Mouse (Mus musculus): ENCODE data around the gene Rad54l2.

Rad54l2 gene

DNA sequence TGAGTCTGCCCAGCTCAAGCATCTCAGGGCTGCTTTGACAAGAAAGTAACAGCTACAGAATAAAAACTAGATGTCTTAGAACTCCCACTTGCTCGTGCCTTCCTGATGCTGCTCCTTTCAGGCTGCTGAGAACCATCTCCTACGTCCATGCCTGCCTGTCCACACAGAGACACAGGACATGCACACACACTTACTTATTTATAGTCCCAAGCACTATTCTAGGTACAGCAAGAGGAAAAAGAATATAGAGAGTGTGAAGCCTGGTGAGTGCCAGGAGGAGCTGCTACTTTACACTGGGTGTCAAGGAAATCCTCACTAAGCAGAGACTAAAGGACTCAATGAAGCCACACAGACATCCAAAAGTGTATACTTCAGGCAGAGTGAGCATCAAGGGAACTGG is 34.7 kb downstream of the Rad54l2 start:
- DNase-seq (ENCODE audit: low read depth, low spot score): no peak

DNA sequence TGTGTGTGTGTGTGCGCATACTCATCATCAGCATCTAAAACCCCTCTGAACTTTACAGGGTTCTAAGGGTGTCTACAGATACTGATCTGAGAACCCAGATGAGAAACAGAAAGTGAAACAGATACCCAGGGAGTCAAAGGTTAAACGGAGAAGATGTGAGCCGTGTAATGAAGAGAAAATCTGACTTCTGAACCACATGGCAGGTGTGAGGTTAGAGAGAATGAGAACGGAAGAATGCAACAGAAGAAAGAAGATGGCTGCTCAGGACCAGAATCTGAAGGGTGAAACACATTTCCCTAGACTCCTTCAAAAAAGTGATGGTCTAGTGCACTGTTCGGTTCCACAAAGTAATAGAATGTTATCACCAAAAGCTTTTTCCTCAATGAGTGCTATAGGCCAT is 36.9 kb downstream of the Rad54l2 start:
- no peak for DNase-seq (ENCODE audit: low read depth, low spot score)

DNA sequence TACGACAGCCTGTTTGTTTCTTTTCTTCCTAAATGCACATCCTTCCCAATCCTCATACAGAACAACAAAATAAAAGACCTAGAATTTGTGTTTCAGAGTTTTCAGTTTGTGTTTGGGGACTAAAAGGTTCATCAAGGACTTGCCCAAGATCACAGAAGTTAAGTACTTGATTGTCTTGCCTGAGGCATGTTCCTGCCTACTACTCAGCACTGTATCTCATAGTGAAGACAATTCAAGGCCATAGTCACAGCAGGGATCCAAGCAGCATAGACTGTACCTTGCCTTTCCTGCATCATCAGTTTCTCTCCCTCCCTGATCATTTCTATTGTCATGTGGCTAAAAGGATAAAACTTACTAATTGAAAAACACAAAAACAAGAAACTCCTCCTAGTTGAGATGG is 49.0 kb downstream of the Rad54l2 start:
- DNase-seq (ENCODE audit: low read depth, low spot score): peak; percentile 35

DNA sequence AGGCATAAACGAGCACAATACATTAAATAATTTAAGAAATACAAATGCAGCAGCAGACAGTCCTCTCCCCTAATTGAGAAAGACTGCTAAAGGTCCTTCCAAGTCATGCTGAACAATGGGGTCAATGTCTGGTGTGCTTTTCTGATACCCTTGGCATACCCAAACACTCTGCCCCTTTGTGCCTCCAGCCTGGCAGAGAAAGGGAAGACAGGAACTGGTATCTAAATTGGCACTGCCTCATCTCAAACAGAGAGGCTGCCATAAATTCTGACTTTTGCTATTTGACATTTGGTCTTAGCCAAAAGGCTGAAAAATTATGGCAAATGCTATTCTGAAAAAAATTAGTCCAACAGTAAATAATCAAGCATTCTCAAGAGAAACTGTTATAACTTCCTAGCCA is 49.9 kb downstream of the Rad54l2 start:
- DNase-seq (ENCODE audit: low read depth, low spot score): no peak

DNA sequence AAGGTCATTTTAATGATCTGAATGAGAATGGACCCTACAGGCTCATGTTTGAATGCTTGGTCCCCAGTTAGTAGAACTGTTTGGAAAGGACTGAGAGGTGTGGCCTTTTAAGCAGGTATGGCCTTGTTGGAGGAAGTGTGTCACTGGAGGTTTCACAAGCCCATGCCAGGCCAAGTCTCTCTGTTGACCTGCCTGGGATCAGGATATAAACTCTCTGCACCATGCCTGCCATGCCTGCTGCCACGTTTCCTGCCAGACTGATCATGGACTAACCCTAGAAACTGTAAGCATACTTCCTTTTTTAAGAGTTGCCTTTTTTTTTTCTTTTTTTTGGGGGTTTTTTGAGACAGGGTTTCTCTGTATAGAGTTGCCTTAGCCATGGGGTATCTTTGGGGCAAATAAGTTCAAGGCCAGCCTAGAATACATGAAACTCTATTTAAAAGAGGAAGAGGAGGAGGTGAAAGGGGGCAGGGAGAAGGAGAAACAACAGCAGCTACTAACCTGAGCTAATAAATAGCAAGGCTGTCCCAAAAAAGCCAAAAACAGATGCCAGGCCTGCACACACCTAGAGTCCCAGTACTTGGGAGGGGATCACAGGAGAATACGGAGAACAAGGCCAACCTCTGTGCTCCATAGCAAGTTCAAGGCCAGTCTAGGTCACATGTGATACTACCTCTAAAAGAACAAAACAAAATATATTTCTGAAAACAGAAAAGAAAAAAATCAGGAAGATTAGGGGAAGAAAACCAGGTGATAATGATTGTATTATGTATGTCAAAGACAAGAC is 50.6 kb downstream of the Rad54l2 start:
- no peak for DNase-seq (ENCODE audit: low read depth, low spot score)

DNA sequence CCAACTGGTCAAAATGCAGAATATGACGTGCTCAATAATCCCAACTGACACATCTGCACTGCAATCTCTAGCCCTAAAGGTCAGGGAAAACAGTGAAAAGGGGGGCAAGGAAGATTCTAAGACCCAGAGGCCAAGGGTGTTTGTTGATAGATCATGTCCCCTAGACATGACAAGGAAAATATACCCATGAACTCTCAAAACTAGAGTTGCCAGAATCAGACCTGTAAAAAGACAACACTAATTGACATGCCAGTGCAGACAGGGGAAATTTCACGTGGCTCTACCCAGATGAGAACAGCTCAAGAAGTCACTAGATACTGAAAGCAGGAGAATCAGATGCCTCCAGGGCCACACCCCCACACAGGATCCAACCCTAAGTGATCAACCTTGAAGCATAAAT is 55.3 kb downstream of the Rad54l2 start:
- no peak for DNase-seq (ENCODE audit: low read depth, low spot score)

DNA sequence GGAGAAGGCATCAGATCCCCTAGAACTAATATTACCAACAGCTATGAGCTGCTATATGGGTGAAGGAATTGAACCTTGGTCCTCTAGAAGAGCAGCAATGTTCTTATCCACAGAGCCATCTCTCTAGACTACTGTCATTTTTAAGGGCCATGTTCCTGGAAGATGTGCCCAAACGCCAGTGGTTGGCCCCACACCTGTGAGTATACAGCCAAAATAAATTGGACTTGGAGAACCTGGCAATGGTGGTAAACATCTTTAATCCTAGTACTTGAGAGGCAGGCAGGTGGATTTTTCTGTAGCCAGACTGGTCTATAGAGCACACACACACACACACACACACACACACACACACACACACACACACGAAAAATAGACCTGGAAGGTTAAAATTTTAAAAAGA is 59.6 kb downstream of the Rad54l2 start:
- no peak for DNase-seq (ENCODE audit: low read depth, low spot score)

DNA sequence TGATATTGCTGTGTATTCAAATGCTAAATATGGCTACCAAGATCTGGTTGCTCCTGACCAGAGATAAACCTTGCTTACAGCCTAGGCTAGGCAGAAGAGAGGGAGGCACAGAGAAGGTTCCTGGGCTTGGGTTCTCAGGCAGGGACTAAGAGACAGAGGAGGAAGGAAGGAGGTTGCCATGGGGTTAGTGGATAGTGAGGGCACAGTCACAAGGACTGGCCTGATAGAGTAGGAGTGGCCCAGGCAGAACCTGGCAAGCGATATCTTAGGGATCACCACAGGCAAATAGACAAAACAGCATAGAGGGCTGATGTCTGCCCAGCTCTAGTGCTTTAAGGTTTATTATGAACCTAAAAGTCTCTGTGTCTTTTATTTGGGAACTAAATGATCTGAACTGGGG is 62.1 kb downstream of the Rad54l2 start:
- no peak for DNase-seq (ENCODE audit: low read depth, low spot score)

DNA sequence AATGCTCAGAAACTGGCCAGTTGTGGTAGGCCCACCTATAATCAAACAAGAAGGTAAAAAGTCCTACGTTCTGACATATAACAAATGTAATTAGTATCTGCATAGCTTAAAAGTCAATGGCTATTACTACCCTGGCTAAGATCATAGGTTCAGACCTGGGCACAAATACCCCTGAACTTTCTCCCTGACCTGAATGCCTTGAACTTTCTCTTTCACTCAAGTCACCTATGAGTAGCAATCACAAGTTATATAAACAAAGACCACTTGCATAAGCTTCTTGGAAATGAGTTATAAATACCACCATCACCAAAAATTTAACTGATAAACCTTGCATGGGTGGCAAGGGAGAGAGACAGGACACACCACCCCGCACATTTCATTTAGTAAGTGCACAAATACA is 63.6 kb downstream of the Rad54l2 start:
- DNase-seq (ENCODE audit: low read depth, low spot score): no peak

DNA sequence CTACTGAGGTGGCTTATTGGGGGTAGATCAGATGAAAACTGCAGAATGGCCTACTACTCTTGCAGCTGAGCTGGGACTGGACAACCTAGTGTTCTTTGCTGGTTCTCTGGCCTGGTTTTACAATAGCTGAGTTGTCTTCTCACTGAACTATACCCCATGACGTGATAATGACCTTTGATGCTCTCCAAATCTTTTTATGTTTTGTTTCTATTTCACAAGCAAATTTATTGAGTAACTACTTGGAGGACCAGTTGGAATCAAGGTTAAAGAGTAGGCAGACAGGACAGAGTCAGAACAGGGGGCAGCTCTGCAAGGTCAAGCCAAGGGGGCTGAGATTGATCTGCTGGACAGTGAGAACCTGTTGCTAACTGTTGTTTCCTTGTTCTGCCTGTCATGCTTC is 64.1 kb downstream of the Rad54l2 start:
- DNase-seq (ENCODE audit: low read depth, low spot score): no peak

DNA sequence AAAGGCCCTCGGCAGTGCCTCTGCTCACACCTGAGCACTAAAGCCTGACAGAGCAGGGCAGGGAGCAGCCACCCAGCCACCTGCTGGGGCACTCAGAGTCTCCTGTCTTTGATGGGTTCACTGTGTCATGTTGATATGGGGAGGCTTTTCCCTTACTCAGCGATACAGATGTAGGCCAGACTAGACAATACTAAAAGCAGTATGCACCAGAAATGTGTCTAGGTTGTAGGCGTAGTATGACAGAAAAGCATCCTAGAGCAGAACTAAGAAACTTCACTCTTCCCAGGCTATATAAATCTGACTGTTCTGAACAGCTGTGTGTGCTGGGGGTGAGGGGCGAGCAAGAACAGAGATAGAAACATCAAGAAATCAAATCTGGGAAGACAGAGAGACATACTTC is 72.3 kb downstream of the Rad54l2 start:
- DNase-seq (ENCODE audit: low read depth, low spot score): no peak

DNA sequence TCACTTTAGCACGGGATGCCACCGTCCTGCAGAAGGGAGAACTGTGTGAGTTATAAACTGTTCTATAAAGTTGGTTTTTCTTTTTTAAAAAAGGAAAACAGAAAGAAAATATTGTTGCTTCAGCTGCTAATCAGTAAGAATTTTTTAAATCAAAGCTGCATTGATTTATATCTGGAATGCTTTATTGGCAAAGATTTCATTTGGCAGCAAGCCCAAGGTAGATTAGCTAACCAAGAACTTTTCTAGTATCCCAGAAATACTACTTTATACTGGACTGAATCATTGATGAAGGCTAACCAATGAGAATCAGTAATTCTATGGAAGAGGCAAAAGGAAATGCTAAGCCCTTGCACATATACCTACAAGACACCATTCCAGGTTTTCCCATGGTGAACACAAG is 72.8 kb downstream of the Rad54l2 start:
- DNase-seq (ENCODE audit: low read depth, low spot score): no peak

DNA sequence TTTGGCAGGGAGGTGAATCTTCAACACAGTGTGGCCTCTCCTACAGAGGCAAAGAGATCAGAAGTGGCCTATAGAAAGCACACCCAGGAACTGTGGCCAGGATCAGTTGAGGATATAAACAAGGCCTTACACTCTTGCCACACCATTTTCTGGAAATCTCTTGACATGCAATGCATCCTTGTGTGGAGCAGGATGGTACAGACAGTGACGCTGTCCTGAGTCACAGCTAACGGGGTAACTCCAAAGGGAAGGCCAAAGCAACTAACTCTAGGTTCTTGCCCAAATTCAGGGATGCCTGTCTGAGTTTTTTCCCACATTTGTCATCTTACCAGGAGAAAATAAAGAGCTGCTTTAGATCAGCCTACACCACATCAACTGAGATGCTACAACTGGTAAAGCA is 76.5 kb downstream of the Rad54l2 start:
- no peak for DNase-seq (ENCODE audit: low read depth, low spot score)

DNA sequence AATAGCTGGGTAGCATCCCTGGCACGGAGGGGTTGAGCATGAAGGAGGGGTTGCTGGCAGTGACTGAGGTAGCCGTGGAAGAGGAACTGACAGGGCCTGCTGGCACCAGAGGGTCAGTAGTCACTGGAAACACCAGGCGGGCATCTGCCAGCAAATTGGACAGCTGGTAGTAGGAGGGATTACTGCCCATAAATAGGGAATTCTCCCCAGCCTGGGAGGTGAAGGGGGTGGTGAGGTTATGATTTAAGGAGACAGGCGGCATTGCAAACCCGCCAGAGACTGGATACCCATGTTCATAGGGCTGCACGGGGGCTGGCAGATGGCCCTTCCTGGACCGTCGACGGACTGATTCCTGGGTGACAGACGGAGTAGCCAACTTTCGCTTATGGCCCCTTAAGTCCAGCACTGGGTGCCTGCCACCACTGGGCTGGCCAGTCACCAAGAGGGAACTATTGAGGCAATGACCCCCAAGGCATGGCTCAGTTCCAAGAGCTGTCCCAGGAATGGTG is 96.0 kb downstream of the Rad54l2 start:
- DNase-seq (ENCODE audit: low read depth, low spot score): no peak

DNA sequence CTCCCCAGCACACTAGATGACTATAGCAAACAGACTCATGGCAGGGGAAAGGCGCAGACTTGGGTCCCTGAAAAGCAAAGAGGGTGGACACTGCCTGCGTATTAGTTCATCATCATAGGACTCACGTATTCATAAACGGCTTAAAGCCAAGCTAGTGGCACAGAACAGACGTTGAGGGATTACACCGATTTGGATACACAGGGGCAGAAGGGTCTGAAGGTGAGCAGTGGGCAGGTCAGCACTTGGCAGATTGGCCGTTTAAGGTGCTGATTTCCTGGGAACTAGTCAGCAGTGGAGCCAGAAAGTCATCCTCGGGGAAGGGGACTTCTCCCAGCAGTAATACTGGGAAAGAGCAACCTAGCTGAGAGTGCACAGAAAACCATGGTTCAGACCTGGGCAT is 100.2 kb downstream of the Rad54l2 start:
- no peak for DNase-seq (ENCODE audit: low read depth, low spot score)

DNA sequence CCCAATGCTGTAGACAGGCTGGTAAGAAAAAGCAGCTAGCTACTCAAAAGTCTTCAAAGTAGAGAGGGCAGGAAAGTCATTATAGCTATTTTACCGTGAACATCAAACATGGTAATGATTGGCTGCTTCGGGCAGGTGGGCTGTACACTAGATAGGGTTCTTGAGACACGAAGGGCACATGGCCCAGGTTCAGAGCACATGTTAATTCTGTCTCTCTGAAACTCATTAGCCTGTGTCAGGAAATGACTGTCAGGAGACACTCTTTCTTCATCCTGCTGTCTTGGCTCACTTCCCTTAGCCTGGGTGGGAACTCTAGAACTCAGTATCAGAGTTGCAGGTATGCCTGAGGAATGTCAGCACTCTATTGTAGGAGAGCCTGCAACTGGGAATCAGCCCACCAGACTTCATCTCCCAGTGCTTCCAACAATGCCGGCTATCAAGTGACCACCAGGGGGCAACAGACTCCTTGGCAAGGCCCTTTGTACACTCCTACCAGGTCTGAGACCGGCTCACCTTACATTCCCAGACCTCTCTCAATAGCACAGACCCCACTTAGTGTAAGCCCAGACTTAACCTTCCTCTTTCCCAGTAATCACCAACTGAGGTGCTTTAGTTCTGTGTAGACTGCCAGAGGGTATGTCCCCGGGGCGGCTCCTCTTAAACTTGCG is 101.9 kb downstream of the Rad54l2 start:
- peak; percentile 99 for DNase-seq (ENCODE audit: low read depth, low spot score)

DNA sequence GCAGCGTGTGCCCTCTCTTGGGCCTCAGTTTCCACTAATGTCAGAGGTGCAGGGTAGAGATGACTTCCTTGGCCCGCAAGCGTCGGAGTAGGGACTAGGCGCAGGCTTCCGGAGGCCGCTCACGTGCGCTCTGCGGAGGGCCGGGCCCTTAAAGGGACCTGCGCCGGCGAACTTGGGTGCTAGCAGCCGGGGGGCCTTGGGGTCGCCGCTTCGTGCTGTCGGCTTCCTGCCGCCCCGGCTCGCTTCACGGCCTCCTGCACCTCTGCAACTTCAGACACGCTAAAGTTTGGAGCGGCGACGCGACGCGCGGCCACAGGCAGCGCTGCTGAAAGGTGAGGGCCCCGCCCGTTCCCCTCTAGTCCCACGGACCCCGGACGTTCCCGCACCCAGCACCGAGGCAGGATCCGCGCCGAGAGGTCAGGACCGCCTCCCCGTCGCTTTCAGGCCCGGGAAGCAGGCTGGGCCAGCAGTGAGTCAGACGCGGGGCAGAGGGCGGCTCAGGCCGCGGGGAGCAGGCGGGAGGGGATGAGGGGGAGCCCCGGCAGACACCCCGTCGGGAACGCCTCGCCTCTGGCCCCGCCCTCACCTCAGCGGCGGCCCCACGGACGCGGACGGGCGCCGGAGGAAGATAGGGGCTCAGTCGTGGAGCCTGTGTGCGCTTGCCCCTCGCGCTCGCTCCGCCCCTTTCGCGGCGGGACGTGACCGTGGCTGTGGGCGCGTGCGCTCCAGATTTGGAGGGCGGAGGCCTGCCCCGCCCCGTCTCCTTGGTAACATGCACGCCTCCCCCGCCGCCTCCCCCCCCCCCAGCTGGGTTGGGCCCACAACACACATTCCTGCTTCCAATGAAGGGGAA is 103.5 kb downstream of the Rad54l2 start, which contains the start of gene Tex264:
Gene Tex264, minus strand, starts transcription at position 679 of the 853 bp plus-strand sequence.
- peak; percentile 94 for DNase-seq (ENCODE audit: low read depth, low spot score)

DNA sequence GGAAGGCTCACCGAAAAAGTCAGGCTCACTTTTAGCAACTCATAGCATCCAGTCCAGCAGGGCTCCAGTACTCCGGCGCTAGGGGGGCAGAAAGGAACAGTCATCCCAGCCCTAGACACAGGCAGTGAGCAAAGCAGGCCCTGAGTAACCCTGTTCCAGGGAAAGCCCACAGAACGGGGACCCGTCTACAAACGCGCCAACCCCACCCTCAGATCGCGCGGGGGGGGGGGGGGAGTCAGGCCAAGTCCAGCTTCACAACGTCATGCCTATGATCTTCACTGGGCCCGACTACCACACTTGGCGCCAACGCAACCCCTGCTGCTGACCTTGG is 104.1 kb downstream of the Rad54l2 start:
- DNase-seq (ENCODE audit: low read depth, low spot score): peak; percentile 36

DNA sequence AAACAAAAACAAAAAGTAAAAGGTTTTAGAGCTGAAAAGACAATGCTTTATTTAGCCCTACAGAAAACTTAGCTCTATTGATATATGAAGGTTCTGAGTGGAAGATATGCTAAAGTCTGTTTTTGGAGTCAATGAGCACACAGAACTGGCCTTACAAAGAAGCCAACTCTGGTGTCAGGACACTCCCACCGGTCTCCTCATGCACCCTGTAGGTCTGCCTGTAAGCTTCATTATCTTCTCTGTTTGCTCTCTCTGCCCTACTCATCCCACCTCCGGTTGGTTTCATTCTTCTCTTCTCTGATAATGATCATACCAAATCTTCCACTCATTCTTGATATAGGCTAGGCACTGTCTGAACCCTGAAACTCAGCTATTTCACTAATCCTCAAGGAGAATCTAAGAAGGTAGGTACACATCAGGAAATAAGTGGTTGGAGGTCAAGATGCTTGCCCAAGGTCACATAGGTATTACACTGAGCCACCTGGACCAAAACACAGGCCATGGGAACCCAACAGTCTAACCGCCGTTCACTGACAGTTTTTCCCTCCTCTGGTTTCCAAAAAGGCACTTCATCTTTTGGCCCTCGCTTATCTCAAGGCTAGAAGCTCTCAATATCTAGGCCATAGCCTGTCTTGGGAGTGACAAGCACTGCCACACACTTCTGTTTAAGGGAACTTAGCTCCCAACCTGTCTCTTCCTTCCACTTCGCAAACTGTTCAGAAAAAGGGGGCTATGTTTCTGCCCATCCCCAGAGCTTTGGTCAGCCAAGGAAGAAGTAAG is 104.7 kb downstream of the Rad54l2 start:
- peak; percentile 9 for DNase-seq (ENCODE audit: low read depth, low spot score)

DNA sequence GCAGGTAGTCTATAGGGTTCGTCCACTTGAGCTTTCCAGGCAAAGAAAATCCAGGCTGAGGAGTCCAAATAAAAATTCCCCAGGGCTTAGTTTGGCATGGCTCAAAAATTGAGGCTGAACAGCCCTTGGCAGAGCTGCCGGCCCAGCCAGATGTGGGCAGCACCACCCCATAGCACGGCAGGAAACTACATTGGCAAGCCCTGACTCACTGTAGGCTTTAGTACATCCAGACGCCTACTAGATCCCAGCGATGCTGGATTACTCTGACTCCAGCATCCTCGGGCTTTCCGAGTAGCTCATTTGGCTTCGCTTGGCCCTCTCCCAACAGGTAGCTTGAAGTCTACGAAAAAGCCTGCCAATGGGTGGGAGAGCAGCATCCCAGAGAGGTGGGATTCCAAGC is 108.0 kb downstream of the Rad54l2 start:
- DNase-seq (ENCODE audit: low read depth, low spot score): no peak

DNA sequence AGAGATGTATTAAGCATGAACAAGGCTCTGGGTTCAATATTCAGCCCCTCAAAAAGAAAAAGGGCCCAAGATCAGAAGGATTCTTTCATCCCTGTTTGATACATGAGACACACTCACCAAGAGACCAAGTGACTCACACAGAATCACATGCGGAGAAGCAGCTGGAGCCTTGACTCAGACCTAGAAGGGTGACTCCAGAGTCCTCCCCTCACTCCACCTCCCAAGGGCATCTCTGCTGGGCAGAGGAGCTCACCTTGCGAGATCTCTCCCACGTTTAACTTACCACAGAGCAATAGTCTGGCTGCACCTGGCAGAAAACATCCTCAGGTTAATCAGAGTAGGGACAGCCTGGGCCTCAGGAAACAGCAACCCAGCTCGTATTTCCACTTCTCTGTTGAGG is 110.8 kb downstream of the Rad54l2 start:
- DNase-seq (ENCODE audit: low read depth, low spot score): no peak

DNA sequence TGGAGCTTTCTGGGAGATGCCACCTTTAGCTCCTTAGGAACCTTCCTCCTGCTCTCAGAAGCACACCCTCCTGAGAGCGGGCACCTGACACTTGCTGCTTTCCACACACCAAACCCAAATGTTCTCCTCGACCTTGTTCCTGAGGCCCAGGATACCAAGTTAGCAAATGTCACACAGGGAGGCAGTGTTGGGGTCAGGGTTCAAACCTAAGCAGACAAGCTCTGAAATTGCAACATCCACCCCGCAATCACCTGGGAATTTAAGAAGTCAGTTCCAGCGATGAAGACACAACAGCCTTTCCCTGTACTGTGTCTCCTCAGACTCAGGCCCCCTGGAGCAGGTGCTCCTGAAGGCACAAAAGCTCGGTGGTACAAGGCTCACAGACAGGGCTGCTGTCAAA is 111.3 kb downstream of the Rad54l2 start:
- DNase-seq (ENCODE audit: low read depth, low spot score): no peak

Data from R1 (cell line).